Mouse (Mus musculus): ENCODE results near the gene Slc6a1.

GRCm38 (mm10) chr6:114289106-114289505, 6.7 kb downstream of the Slc6a1 start:
- no peak for TF ChIP-seq CTCF (IDR thresholded peaks at IDR 0.05; ENCODE audit: extremely low read depth, insufficient read length, insufficient replicate concordance, low read depth, low read length)
- no peak for TF ChIP-seq POLR2A (IDR thresholded peaks at IDR 0.05; ENCODE audit: low read depth, low read length)

All from small intestine, adult 2 months (tissue).